Mouse (Mus musculus) spleen, adult 2 months (tissue): ENCODE data around the gene Ulk4.

ENCODE experiments used
- CTCF ChIP-seq: fragments of 200-500 bp; IDR thresholded peaks from 2 replicates; pipeline ENCODE4 v1.5.1; 2011; ENCODE audit warnings: mild to moderate bottlenecking, inconsistent platforms; ENCODE audit not compliant: insufficient read depth, insufficient read length, insufficient replicate concordance; ENCODE audit errors: extremely low read depth
- POLR2A ChIP-seq: fragments of 200-500 bp; IDR thresholded peaks from 2 replicates; pipeline ENCODE4 v1.6.1; 2011; ENCODE audit warnings: low read depth, low read length, inconsistent platforms

GRCm38 (mm10) chr9:121030949-121031348 lies 246.0 kb downstream of the Ulk4 start:
- TF ChIP-seq POLR2A, result no peak
- no peak for TF ChIP-seq CTCF
